Mouse (Mus musculus): ENCODE results near the gene Top3b.
"Not testable (repeated sequence)": the region's sequence is repeated elsewhere in the genome, so short reads cannot be mapped to it uniquely, and the experiment has no call there.

Top3b gene

GRCm38 (mm10) chr16:16870617-16871331 is at the start of gene Top3b, which contains the start of gene Vpreb1:
Gene Top3b, plus strand, starts transcription at chr16:16870736.
Gene Vpreb1, minus strand, starts transcription at chr16:16870843.
- in situ Hi-C loops (cut with MseI, MboI), result no loop called here

DNA sequence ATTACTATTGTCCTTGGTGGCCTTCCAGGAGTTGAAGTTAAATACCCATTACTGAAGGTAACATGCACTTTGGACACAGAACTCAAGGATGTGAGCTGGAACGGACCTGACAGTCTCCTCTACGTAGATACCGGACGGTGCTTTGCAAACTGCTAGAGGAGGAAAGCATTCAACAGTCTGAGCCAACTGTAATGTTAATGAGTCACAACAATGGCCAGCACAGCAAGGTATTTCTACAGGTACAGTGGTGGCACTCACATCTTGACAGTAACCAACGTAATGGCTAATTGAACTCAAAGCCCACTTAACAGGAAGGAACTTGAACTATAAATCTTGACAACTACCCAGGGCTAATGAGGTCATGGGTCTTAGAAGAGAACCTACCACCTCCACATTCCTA is 45.1 kb upstream of the Top3b start:
- in situ Hi-C loops (cut with MseI, MboI), result no loop called here

GRCm38 (mm10) chr16:16826223-16826622 is 44.3 kb upstream of the Top3b start:
- in situ Hi-C loops (cut with MseI, MboI), result no loop called here

- in situ Hi-C loops (cut with MseI, MboI), result no loop called here
Observed at GRCm38 (mm10) chr16:16828757-16829615, 41.5 kb upstream of the Top3b start, which contains the start of gene Spag6l. Gene Spag6l, minus strand, starts transcription at chr16:16829456.

GRCm38 (mm10) chr16:16829671-16830070 is 40.9 kb upstream of the Top3b start:
- in situ Hi-C loops (cut with MseI, MboI), result no loop called here

GRCm38 (mm10) chr16:16849196-16849595 is 21.3 kb upstream of the Top3b start:
- in situ Hi-C loops (cut with MseI, MboI), result no loop called here

DNA sequence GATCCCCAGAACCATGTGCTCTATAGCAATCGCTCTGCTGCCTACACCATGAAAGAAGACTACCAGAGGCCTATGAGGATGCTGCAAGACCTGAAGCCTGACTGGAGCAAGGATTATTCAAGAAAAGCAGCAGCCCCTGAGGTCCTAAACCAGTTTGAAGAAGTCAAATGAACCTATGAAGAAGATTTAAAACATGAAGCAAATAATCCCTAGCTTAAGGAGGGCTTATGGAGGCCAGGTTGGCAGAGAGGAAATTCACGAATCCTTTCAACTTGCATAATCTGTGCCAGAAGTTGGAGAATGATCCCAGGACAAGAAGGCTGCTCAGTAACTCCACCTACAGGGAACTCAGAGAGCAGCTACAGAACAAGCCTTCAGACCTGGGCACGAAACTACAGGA is 18.1 kb upstream of the Top3b start:
- in situ Hi-C loops (cut with MseI, MboI), result no loop called here

DNA sequence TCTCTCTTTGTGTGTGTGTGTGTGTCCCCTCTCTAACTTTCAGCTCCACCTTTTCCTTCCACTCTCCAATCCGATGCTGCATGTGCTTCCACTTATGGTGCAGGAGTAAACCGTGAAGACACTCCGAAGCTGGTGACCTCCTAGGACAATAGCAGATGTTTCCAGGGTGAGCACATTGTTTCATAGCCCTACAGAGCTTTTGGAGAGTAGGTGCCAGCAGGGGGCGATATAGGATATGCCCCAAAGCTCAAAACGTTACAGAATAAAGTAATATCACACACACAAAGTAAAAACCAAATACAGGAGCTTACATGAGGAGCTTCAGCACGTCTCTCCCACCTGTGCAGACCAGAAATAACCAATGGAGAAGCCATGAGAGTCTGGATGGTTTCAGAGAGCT is 15.7 kb upstream of the Top3b start:
- in situ Hi-C loops (cut with MseI, MboI), result no loop called here

DNA sequence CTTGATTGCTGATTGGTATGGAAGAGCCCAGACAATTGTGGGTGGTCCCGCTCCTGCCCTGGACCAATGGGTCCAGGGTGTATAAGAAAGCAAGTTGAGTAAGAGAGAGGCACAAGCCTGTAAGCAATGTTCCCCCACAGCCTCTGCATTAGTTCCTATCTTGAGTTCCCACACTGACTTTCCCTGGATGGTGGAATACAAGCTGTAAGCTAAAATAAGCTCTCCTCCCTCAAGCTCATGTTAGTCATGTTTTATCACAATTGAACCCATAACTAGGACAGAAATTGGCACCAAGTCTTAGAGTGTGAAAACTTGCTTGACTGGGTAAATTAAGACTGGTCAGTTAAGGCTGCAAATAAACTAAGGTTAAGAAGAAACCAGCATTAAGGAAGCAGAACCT is 15.0 kb upstream of the Top3b start:
- in situ Hi-C loops (cut with MseI, MboI), result no loop called here

DNA sequence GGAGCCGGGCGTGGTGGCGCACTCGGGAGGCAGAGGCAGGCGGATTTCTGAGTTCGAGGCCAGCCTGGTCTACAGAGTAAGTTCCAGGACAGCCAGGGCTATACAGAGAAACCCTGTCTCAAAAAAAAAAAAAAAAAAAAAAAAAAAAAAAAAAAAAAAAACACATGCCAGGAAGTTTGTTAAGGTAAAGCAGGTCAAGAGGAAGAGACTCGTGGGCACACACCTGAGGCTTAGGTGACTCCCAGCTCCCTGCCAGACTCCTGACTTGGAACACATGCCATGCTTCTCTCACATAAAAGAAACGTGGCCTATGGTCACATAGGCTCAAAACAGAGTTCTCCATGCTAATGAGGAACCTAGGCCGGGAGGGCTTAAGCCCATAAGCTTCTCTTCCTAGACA is 14.5 kb upstream of the Top3b start:
- in situ Hi-C loops (cut with MseI, MboI), result not testable (repeated sequence)

DNA sequence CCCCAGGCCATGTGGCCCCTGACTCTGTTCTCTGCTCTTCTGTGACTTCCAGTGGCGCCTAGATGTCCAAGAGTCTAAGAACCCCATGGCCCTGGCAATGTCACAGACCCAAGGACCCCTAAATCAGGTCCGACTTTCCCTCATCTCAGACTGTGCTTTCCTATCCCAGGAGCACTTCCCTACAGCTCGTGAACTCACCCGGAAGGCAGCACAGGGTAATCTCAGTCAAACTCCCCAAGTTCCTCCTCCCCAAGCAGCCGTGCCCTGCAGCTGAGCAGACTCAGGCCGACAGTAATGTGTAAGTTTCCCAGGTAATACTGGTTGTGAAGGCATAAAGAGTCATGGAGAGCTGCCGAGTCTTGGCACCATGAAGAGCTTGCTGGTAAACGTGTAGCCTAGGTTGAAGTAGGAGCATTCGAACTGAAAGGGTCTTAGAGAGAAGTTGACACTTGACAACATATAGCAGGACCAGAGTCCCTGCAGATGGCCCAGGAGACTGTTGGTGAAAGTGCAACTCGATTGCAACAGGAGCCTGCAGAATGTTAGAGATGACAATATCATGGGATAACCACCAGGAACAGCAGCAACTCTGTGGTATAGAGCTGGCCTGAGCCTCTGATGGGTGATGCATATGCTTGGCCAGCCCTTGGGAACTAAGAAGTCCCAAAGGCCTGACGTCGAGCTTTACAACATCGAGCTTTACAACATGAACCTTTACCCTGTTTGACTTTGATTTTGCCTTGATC is 13.6 kb upstream of the Top3b start:
- in situ Hi-C loops (cut with MseI, MboI), result no loop called here

DNA sequence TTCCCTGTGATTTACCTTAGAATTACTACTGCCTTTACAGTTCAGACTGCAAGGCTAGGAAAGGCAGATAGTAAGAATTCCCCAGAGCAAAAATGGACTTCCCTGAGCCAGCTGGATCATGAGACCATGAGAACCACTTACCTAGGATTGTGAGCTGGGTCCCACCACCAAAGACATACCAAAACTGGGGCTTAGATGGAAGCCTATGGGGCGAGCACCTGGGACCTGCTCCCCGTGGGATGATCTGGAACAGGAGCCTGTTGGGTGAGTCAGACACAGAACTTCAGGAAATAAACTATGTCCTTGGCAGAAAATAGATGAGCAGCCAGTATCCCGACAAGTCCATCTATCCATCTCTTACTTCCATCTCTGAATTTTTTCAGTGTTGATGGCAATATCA is 8.2 kb upstream of the Top3b start:
- in situ Hi-C loops (cut with MseI, MboI), result no loop called here

DNA sequence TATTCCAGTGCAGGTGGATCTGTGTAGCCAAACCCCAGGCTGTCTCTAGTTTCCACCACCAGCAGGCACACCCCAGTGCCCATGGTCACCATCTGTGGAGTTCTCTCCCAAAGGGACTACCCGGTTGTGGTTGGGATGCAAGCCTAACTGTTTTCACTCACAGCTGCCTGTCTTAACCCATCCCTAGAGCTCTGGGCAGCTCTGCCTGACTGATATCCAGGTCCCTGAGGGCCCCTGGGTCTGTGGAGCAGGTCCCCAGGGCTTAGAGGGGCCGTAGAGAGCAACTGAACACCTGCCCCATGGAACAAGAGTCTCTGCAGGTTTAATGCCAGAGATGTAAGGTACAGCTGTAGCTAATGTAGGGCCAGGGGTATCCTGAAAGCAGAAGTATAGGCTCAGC is 6.6 kb upstream of the Top3b start, which contains the start of gene Igll1:
TSS of gene Igll1 (minus strand) at position 8 of the 400 bp plus-strand sequence.
- in situ Hi-C loops (cut with MseI, MboI), result no loop called here

GRCm38 (mm10) chr16:16865217-16865616 is 5.3 kb upstream of the Top3b start:
- in situ Hi-C loops (cut with MseI, MboI), result no loop called here

GRCm38 (mm10) chr16:16865696-16866561 is 4.6 kb upstream of the Top3b start:
- in situ Hi-C loops (cut with MseI, MboI), result no loop called here

DNA sequence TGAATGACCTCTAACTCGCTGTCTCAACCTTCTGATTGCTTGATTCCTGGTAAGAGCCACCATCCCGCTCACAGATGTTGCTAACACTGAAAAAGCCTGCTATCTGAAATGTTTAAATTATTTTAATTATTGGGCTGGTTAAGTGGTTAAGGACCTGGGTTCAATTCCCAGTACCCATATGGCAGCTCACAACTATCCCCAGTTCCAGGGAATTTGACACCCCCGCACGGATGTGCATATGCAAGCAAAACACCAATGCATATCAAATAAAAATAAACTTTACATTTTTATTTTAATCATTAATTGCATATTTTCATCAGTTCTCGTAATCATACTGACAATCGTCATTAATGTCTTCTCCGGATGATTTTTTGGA is 307 bp upstream of the Top3b start:
- in situ Hi-C loops (cut with MseI, MboI), result no loop called here

GRCm38 (mm10) chr16:16879025-16879424 is 8.5 kb downstream of the Top3b start:
- in situ Hi-C loops (cut with MseI, MboI), result no loop called here

- in situ Hi-C loops (cut with MseI, MboI), result no loop called here
Observed at GRCm38 (mm10) chr16:16888341-16888740, 17.8 kb downstream of the Top3b start.

DNA sequence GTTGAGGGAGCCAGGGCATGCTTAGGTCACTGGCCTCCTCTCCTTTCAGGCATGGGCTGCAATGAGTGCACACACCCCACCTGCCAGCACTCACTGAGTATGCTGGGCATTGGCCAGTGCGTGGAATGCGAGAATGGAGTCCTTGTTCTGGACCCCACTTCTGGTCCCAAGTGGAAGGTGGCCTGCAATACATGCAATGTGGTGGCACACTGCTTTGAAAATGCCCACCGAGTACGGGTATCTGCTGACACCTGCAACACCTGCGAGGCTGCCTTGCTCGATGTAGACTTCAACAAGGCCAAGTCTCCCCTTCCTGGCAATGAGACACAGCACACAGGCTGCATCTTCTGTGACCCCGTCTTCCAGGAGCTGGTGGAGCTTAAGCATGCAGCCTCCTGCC is 21.8 kb downstream of the Top3b start:
- in situ Hi-C loops (cut with MseI, MboI), result no loop called here

GRCm38 (mm10) chr16:16896015-16896381 is 25.5 kb downstream of the Top3b start:
- in situ Hi-C loops (cut with MseI, MboI), result no loop called here

DNA sequence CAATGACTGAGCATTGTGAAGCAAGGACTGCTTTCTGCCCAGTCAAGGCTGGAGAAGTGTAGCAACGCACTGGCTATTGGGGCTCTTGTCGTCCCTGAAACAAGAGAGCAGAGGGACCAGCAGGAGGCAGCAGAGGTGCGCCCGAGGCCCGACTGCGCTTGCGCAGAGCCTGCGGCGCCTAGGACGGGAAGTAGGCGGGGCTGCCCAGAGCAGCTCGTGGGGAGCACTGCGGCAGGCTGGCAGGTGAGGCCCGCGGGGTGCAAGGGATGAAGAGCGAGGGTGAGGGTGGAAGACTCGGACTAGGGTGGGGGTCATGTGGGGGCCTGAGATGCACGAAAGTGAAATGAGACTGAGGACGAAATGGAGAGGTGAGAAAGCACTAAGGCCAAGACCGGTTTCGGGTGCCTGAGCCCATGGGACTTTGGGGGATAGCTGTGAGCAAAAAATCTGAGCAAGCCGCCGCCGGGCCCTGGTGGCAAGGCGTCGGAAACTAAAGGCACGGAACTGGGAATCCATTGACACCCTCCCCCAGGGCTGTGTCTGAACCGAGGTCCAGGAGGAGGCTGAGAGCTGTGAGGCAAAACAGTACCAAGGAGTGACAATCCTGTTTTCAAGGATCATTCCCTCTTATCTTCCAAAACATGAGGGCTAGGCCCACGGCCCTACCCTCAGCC is 26.0 kb downstream of the Top3b start, which contains the start of gene Ppm1f:
TSS of gene Ppm1f (plus strand) at position 88 of the 674 bp plus-strand sequence.
- in situ Hi-C loops (cut with MseI, MboI), result no loop called here
